Mouse (Mus musculus): ENCODE data around the gene Vti1a. TPM values are rescaled to one million over a fixed set of nuclear protein-coding genes. Genes with fewer than 3 reads are reported as not detected.

Vti1a gene
- polyA plus RNA-seq, 1 experiment = 22.6 TPM

- Histone ChIP-seq H3K4me1 (ENCODE audit: control insufficient read depth, insufficient read depth, low read length) (no peaks in the 10 kb centered on the region; the same call in 1 of the 2 replicates), H3K4me3 (ENCODE audit: insufficient read depth, low read length) (no peak overlapping the region), H3K27ac (ENCODE audit: insufficient read depth, low read length) (no peak overlapping the region)
- TF ChIP-seq CTCF (IDR thresholded peaks at IDR 0.05; ENCODE audit: borderline replicate concordance, insufficient read depth, low read length) = no peak
- no peak for TF ChIP-seq POLR2A (IDR thresholded peaks at IDR 0.05; ENCODE audit: low read depth, low read length)
Measured at GRCm38 (mm10) chr19:55288974-55289373, 27.1 kb upstream of the Vti1a start.

DNA sequence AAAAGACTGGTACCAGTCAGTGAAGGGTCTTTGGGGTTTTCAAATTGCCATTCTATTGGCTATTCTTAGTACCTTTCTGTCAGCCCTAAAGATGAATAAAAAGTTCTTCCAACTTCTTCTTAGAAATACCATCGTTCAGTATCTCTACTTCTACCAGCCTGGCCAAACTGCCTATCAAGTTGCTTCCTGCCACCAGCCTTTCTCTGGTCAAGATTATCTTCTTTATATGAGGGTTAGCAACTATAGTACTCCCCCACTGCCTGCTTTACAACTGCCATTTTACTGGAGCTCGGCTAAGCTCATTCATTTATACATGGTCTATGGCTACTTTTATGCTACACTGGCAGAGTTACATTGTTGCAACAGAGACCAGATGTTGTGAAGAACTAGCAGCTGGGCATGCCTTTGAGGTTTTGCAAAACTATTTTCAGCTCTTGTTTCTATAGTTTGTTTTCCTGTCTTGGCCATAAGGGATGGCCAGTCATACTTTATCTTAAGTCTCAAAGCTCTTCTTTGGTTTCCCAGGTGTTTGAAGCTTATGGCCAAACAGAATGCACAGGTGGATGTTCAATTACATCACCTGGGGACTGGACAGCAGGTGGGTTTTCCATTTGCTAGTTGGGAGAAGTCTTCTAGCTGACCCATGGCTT lies 25.3 kb upstream of the Vti1a start:
- H3K27ac ChIP-seq (ENCODE audit: insufficient read depth, low read length) = no peak overlapping the region
- no peaks in the 10 kb centered on the region; the same call in 1 of the 2 replicates for H3K4me1 ChIP-seq (ENCODE audit: control insufficient read depth, insufficient read depth, low read length)
- H3K4me3 ChIP-seq (ENCODE audit: insufficient read depth, low read length) = no peak overlapping the region
- TF ChIP-seq POLR2A (IDR thresholded peaks at IDR 0.05; ENCODE audit: low read depth, low read length) = no peak

- H3K4me1 ChIP-seq (ENCODE audit: control insufficient read depth, insufficient read depth, low read length) = no peaks in the 10 kb centered on the region; the same call in 1 of the 2 replicates
- H3K27ac ChIP-seq (ENCODE audit: insufficient read depth, low read length) = no peak overlapping the region
- no peak for TF ChIP-seq POLR2A (IDR thresholded peaks at IDR 0.05; ENCODE audit: low read depth, low read length)
- TF ChIP-seq CTCF (IDR thresholded peaks at IDR 0.05; ENCODE audit: borderline replicate concordance, insufficient read depth, low read length) = no peak
- no peak overlapping the region for H3K4me3 ChIP-seq (ENCODE audit: insufficient read depth, low read length)
Measured at GRCm38 (mm10) chr19:55292210-55292850, 23.8 kb upstream of the Vti1a start.

DNA sequence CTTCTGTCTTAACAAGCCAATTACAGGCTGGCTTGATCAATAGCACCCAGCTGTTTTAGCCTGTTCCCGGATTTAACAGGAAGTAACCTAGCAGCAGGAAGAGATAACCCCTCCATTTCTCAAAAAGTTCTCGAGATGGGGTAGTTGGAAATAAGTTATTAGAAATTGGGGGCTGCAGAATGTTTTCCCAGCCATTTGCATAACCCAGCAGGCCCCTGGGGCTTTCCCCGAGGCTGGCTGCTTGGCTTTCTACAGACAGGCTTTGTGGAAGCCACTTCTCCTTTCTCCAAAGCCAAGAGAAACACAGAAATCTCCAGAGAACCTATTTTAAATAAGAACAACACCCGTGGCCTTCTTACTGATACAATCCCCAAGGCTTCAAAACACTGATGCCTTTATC lies 22.9 kb upstream of the Vti1a start:
- TF ChIP-seq CTCF (IDR thresholded peaks at IDR 0.05; ENCODE audit: borderline replicate concordance, insufficient read depth, low read length) (no peak), POLR2A (IDR thresholded peaks at IDR 0.05; ENCODE audit: low read depth, low read length) (no peak)
- Histone ChIP-seq H3K4me1 (ENCODE audit: control insufficient read depth, insufficient read depth, low read length) (peaks cover 3% of the 10 kb centered on the region; the same call in 1 of the 2 replicates), H3K4me3 (ENCODE audit: insufficient read depth, low read length) (no peak overlapping the region), H3K27ac (ENCODE audit: insufficient read depth, low read length) (no peak overlapping the region)

DNA sequence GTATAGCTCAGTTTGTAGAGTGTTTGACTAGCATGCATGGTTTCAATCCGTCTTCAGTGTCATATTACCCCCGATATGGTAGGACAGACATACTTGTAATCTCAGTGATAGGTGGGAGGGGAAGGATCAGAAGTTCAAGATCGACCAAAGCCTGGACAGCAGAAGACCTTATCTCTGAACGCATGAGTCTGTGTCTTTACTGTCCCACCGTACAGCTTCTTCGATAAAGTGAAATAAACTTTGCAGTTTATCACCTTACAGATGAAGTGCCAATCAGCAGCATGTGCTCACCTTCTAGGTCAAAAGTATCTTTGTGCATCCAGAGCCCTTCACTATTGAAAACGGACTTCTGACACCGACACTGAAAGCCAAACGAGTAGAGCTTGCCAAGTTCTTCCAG lies 21.0 kb upstream of the Vti1a start:
- Histone ChIP-seq H3K4me1 (ENCODE audit: control insufficient read depth, insufficient read depth, low read length) (peaks cover 11% of the 10 kb centered on the region), H3K4me3 (ENCODE audit: insufficient read depth, low read length) (no peak overlapping the region), H3K27ac (ENCODE audit: insufficient read depth, low read length) (no peak overlapping the region)
- no peak for TF ChIP-seq POLR2A (IDR thresholded peaks at IDR 0.05; ENCODE audit: low read depth, low read length)
- no peak for TF ChIP-seq CTCF (IDR thresholded peaks at IDR 0.05; ENCODE audit: borderline replicate concordance, insufficient read depth, low read length)

- Histone ChIP-seq H3K4me3 (ENCODE audit: insufficient read depth, low read length) (no peak overlapping the region), H3K4me1 (ENCODE audit: control insufficient read depth, insufficient read depth, low read length) (peaks cover 14% of the 10 kb centered on the region), H3K27ac (ENCODE audit: insufficient read depth, low read length) (no peak overlapping the region)
- no peak for TF ChIP-seq CTCF (IDR thresholded peaks at IDR 0.05; ENCODE audit: borderline replicate concordance, insufficient read depth, low read length)
- TF ChIP-seq POLR2A (IDR thresholded peaks at IDR 0.05; ENCODE audit: low read depth, low read length) = no peak
Measured at GRCm38 (mm10) chr19:55295556-55295955, 20.5 kb upstream of the Vti1a start.

DNA sequence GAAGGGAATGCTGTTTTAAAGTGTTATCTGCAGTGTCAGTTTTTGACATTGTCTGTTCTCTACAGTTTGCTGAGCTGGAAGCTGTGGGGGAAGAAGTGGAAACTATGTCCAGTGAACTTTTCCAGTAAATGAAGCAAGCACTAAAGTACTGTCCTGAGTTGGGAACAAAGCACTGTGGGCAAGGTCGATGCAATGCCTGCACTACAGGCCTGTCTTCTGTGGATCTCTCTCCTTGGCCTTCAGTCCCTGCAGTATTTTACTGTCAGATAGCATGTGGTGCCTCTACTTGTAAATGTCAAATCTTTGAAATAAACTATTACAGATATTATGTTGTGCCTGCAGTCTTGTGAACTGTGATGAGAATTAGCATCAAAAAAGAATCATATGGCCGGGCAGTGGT lies 19.8 kb upstream of the Vti1a start:
- Histone ChIP-seq H3K4me1 (ENCODE audit: control insufficient read depth, insufficient read depth, low read length) (peaks cover 14% of the 10 kb centered on the region), H3K4me3 (ENCODE audit: insufficient read depth, low read length) (no peak overlapping the region), H3K27ac (ENCODE audit: insufficient read depth, low read length) (no peak overlapping the region)
- no peak for TF ChIP-seq CTCF (IDR thresholded peaks at IDR 0.05; ENCODE audit: borderline replicate concordance, insufficient read depth, low read length)
- TF ChIP-seq POLR2A (IDR thresholded peaks at IDR 0.05; ENCODE audit: low read depth, low read length) = no peak

DNA sequence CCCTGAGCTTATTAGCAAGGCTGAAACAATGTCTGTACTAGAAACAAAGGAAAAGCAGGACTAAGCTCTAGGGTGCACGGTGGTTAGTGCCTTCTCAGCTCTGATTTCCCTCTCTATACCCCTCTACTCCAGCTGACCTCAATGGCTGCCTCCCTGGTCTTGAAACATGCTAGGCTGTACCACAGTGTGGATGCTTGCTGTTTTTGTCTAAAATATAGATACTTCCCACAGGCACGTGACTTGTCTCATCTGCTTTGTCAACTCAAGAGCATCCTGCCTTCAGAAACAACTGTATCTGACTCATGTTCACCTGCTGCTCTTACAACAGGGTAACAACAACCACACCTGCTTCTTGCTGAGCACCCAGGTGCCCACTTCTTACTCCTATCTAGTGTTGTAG lies 18.6 kb upstream of the Vti1a start:
- Histone ChIP-seq H3K4me1 (ENCODE audit: control insufficient read depth, insufficient read depth, low read length) (peaks cover 14% of the 10 kb centered on the region), H3K4me3 (ENCODE audit: insufficient read depth, low read length) (no peak overlapping the region), H3K27ac (ENCODE audit: insufficient read depth, low read length) (no peak overlapping the region)
- no peak for TF ChIP-seq POLR2A (IDR thresholded peaks at IDR 0.05; ENCODE audit: low read depth, low read length)
- no peak for TF ChIP-seq CTCF (IDR thresholded peaks at IDR 0.05; ENCODE audit: borderline replicate concordance, insufficient read depth, low read length)

DNA sequence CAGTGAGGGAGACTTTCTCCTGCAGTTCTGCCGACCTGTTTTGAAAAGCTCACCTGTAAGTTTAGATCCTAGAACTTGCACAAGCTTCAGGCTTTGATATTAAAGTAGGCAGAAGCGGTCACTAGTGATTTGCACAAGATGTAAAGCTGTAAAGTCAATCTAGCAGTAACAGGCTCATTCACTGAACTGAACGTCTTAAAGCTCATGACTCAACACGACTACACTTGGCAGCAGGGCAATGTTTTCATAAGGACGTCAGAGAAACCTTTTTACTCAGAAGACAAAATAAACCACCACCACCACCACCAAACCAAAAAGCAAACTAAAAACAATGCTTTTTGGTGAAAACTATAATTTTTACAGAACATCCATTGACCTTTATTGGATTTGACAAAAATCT lies 18.1 kb upstream of the Vti1a start:
- Histone ChIP-seq H3K4me3 (ENCODE audit: insufficient read depth, low read length) (no peak overlapping the region), H3K4me1 (ENCODE audit: control insufficient read depth, insufficient read depth, low read length) (peaks cover 14% of the 10 kb centered on the region), H3K27ac (ENCODE audit: insufficient read depth, low read length) (no peak overlapping the region)
- no peak for TF ChIP-seq CTCF (IDR thresholded peaks at IDR 0.05; ENCODE audit: borderline replicate concordance, insufficient read depth, low read length)
- no peak for TF ChIP-seq POLR2A (IDR thresholded peaks at IDR 0.05; ENCODE audit: low read depth, low read length)

- Histone ChIP-seq H3K4me1 (ENCODE audit: control insufficient read depth, insufficient read depth, low read length) (peaks cover 14% of the 10 kb centered on the region), H3K27ac (ENCODE audit: insufficient read depth, low read length) (no peak overlapping the region), H3K4me3 (ENCODE audit: insufficient read depth, low read length) (no peak overlapping the region)
- TF ChIP-seq POLR2A (IDR thresholded peaks at IDR 0.05; ENCODE audit: low read depth, low read length) = no peak
- no peak for TF ChIP-seq CTCF (IDR thresholded peaks at IDR 0.05; ENCODE audit: borderline replicate concordance, insufficient read depth, low read length)
Measured at GRCm38 (mm10) chr19:55299378-55299777, 16.7 kb upstream of the Vti1a start.
